Mouse (Mus musculus) E14TG2a.4 (cell line): ENCODE measurements around the gene Nos1ap.

ENCODE experiments used
- H3K27me3 ChIP-seq: 2 replicates; pipeline ENCODE4 v1.6.1; 2014; ENCODE audit warnings: low read length, control low read depth; ENCODE audit not compliant: insufficient read depth
- H3K36me3 ChIP-seq: 2 replicates; pipeline ENCODE4 v1.6.1; 2014; ENCODE audit warnings: low read length, control low read depth; ENCODE audit not compliant: insufficient read depth
- H3K4me1 ChIP-seq: replicated peaks from 2 replicates; pipeline ENCODE4 v1.6.1; 2014; ENCODE audit warnings: low read depth, low read length, control low read depth
- H3K4me3 ChIP-seq: replicated peaks from 2 replicates; pipeline ENCODE4 v1.5.1; 2014; ENCODE audit warnings: mild to moderate bottlenecking, low read length
- H3K9me3 ChIP-seq: 2 replicates; pipeline ENCODE4 v1.6.1; 2014; ENCODE audit warnings: low read length, control low read depth
- CTCF ChIP-seq: conservative IDR thresholded peaks from 2 replicates; pipeline ENCODE4 v1.5.1; 2014; ENCODE audit warnings: low read length
- NANOG ChIP-seq: IDR thresholded peaks from 2 replicates; pipeline ENCODE4 v1.6.1; 2014; ENCODE audit warnings: borderline replicate concordance, low read length, mixed read lengths
- POU5F1 ChIP-seq: IDR thresholded peaks from 2 replicates; pipeline ENCODE4 v1.6.1; 2014; ENCODE audit warnings: low read length, borderline replicate concordance

Gene Nos1ap

DNA sequence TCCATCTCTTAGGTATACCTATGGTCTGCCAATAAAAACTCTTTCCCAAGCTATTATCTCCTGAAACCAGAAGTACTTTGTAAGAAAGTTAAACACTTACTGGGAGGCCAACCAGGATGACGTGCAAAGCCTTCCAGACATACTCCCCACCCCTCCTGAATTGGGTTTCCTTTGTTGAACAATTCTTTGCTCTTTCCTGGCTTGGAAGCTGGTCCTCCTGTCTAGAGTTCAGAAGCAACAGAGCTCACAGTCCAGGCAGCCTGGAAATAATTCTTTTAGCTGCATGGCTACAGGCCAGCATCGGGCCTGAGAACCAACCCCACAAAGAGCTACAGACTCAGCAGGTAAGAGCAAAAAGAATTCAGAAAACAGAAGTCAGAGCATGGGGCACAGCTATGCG is 243.4 kb downstream of the Nos1ap start:
- H3K4me1 ChIP-seq: no peaks in the 10 kb centered on the region
- TF ChIP-seq POU5F1: no peak
- TF ChIP-seq CTCF: no peak
- no peak for TF ChIP-seq NANOG
- no peaks in the 10 kb centered on the region; the same call in 1 of the 2 replicates for H3K27me3 ChIP-seq
- H3K36me3 ChIP-seq: no peaks in the 10 kb centered on the region
- H3K9me3 ChIP-seq: no peaks in the 10 kb centered on the region
- H3K4me3 ChIP-seq: no peak overlapping the region

DNA sequence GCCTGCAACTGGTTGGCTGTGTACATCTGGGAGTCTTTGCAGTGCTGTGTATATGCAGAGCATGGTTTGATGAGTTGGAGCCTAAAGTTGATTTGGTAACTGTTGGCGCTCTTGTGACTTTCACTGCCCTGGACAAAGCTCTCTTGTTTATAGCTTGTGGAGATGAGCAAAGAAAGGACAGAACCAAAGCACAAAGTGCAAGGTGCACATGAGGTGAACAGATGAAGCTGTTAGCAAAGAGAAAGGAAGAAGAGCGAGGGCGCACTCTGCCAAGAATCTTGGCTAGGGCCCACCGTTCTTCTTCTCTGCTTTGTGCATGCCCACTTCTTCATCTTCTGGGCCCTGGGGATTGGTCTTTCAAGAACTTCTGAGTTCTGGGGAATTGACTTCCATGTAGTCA is 245.8 kb downstream of the Nos1ap start:
- no peaks in the 10 kb centered on the region for H3K9me3 ChIP-seq
- TF ChIP-seq POU5F1 (no peak), NANOG (no peak), CTCF (no peak)
- no peaks in the 10 kb centered on the region for H3K4me1 ChIP-seq
- H3K36me3 ChIP-seq: no peaks in the 10 kb centered on the region
- H3K4me3 ChIP-seq: no peak overlapping the region
- H3K27me3 ChIP-seq: no peaks in the 10 kb centered on the region; the same call in 1 of the 2 replicates

DNA sequence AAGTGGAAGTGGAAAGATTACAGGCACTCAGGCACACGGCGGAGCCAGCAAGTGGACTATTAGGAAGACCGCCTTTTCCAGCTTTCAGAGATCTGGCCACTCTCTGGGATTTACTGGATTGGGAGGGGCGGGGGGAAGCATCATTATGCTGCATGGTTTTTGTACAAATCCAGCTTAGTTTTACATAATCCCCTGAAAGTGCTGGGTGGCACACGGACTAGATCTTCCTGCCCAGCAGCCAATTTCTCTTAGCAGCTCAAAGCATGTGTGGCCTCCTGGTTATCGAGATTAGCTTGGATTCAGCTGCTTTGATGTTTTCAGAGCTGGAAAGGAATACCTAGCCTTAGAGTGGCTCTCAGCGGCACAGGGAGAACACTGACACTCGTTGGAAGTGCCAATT is 246.6 kb downstream of the Nos1ap start:
- Histone ChIP-seq H3K9me3 (no peaks in the 10 kb centered on the region), H3K36me3 (no peaks in the 10 kb centered on the region), H3K4me3 (no peak overlapping the region; the same call in 1 of the 2 replicates), H3K27me3 (no peaks in the 10 kb centered on the region; the same call in 1 of the 2 replicates), H3K4me1 (no peaks in the 10 kb centered on the region)
- no peak for TF ChIP-seq CTCF
- TF ChIP-seq POU5F1: no peak
- no peak for TF ChIP-seq NANOG

DNA sequence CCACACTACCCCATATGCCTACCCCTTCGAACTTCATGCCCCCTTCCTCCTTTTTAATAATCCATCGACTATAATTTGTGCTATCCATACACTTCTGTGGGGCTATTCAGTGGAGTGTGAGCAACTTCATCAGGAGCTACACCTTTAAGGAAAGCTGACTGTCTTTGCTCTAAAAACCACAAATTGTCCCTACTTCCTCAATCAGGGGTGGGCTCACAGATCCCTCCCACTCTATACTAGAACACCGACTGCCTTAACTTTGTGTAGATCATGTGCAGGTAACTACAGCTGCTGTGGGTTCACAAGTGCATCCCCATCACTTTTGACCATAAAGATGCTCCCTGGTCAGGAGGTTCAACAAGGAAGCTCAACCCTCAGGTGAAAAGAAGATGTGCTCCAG is 249.7 kb downstream of the Nos1ap start:
- Histone ChIP-seq H3K27me3 (no peaks in the 10 kb centered on the region), H3K4me3 (no peak overlapping the region), H3K4me1 (no peaks in the 10 kb centered on the region), H3K9me3 (no peaks in the 10 kb centered on the region), H3K36me3 (no peaks in the 10 kb centered on the region)
- TF ChIP-seq CTCF (no peak), NANOG (no peak), POU5F1 (no peak)

DNA sequence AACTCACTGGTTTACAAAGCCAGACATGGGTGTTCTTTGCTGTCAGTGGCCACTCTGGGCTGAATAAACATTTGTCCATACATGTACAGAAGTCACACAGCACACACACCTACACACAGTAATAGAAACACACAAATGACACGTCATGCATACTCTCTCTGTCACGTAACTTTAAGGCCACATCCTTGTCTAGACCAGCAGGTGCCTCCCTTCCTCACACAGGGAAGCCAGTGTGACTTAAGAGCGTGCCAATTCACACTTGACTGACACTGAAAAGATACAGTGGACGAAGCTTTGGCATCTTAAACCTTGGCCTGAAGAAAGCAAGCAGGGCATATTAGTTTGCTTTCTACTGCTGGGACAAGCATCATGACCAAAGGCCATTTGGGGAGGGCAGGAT is 256.9 kb downstream of the Nos1ap start:
- H3K4me3 ChIP-seq: no peak overlapping the region
- no peaks in the 10 kb centered on the region for H3K9me3 ChIP-seq
- no peaks in the 10 kb centered on the region for H3K4me1 ChIP-seq
- H3K36me3 ChIP-seq: no peaks in the 10 kb centered on the region
- H3K27me3 ChIP-seq: no peaks in the 10 kb centered on the region
- TF ChIP-seq POU5F1: no peak
- TF ChIP-seq CTCF: no peak
- no peak for TF ChIP-seq NANOG

DNA sequence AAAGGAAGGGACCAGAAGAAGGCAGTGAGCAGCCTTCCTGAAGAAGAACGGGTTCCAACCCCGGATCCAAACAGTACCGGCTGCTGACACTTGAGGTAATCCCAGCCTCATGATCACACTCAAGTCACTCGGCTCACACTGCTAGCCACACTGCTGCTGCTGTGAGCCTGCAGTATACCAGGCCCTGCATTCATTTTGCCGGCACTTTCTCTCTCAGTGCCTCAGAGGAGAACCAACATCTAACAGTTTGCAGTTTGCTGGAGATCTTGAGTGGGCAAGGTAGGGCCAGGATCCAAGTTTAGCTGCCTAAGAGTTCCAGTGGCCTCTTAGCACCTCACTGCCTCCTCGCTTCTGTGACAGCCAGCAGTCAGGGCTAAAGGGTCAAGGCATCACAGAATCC is 257.7 kb downstream of the Nos1ap start:
- Histone ChIP-seq H3K36me3 (no peaks in the 10 kb centered on the region), H3K9me3 (no peaks in the 10 kb centered on the region), H3K4me3 (no peak overlapping the region), H3K27me3 (no peaks in the 10 kb centered on the region), H3K4me1 (no peaks in the 10 kb centered on the region)
- TF ChIP-seq POU5F1: no peak
- TF ChIP-seq CTCF: no peak
- TF ChIP-seq NANOG: no peak

DNA sequence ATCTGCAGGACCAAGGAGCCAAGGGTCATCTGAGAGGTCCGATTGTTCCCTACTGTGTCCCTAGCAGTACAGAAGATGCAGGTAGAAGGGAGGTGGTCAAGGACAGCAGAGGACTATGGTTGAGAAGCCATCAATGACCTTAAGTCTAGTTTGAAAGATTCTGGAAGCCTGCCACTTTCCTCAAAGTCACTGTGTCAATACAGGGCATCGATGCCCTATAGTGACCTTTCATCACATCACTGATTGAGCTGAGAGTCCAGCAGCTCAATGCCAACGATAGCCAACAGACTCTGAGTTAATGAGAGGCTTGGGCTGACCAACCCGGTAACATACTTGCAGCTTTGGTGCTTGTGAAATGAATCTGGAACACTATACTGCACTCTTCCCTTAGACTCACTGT is 264.4 kb downstream of the Nos1ap start:
- Histone ChIP-seq H3K27me3 (no peaks in the 10 kb centered on the region), H3K9me3 (no peaks in the 10 kb centered on the region), H3K4me3 (no peak overlapping the region), H3K4me1 (no peaks in the 10 kb centered on the region), H3K36me3 (no peaks in the 10 kb centered on the region)
- TF ChIP-seq NANOG: no peak
- TF ChIP-seq CTCF: no peak
- TF ChIP-seq POU5F1: no peak

DNA sequence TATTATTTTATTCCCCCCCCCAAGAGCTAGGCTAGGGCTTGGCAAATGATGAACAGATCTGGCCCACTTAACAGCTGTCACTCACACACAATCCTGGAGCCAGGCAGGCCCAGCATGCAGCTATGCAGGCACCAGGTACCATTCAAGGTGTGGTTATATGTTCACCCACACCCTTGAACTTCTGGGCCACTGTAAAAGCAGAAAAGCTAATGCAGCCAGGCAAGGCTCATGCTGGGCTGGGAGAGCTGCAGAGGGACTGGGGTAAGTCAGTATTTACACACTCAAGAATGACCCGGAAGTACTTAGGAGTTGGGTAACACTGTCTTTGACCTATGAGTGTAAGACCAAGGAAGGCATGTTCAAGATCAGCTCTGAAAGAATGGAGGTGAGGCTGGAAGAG is 265.3 kb downstream of the Nos1ap start:
- H3K9me3 ChIP-seq: no peaks in the 10 kb centered on the region
- TF ChIP-seq NANOG (no peak), CTCF (no peak), POU5F1 (no peak)
- no peak overlapping the region for H3K4me3 ChIP-seq
- no peaks in the 10 kb centered on the region for H3K27me3 ChIP-seq
- H3K4me1 ChIP-seq: no peaks in the 10 kb centered on the region
- no peaks in the 10 kb centered on the region for H3K36me3 ChIP-seq

DNA sequence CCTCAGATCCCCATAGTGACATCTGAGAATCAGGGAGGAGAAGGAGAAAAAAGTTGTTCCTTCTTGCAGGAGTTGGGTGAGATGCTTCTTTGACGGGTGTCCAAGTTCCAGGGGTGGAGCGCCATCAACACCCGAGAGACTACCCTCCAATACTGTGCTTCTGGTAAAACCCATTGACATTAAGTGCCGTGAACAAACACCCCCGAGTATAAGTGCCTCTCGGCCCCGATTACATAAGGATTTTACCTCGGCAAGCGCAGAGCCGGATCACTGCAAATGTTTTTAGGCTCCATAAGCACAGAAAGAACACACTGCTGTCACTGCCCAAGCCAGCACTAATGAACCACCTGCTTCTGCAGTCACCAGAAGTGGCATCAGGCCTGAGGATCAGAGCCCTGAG is 266.7 kb downstream of the Nos1ap start:
- no peak overlapping the region for H3K4me3 ChIP-seq
- no peak for TF ChIP-seq POU5F1
- TF ChIP-seq CTCF: no peak
- TF ChIP-seq NANOG: no peak
- no peaks in the 10 kb centered on the region for H3K4me1 ChIP-seq
- H3K27me3 ChIP-seq: no peaks in the 10 kb centered on the region
- H3K9me3 ChIP-seq: no peaks in the 10 kb centered on the region
- no peaks in the 10 kb centered on the region for H3K36me3 ChIP-seq
